Mouse (Mus musculus) myocyte (in vitro differentiated cells): ENCODE results near the gene Fdps. TPM values are rescaled to one million over a fixed set of nuclear protein-coding genes. Genes with fewer than 3 reads are reported as not detected.

Source experiments
- H3K27me3 ChIP-seq: one replicate; pipeline ENCODE4 v1.6.1; 2011; ENCODE audit not compliant: control insufficient read depth, insufficient read depth, insufficient read length
- H3K36me3 ChIP-seq: one replicate; pipeline ENCODE4 v1.6.1; 2011; ENCODE audit not compliant: control insufficient read depth, insufficient read depth
- H3K4me2 ChIP-seq: one replicate; pipeline ENCODE4 v1.6.1; 2011; ENCODE audit warnings: low read depth, control low read depth
- H3K4me3 ChIP-seq: one replicate; pipeline ENCODE4 v1.5.1; 2011; ENCODE audit warnings: mild to moderate bottlenecking, control low read depth, moderate library complexity
- H3K79me2 ChIP-seq: one replicate; pipeline ENCODE4 v1.6.1; 2011; ENCODE audit not compliant: control insufficient read depth, insufficient read depth
- H3ac ChIP-seq: one replicate; pipeline ENCODE4 v1.6.1; 2011; ENCODE audit not compliant: control insufficient read depth, insufficient read length
- CEBPB ChIP-seq: IDR thresholded peaks from 2 replicates; pipeline ENCODE4 v1.6.1; 2011; ENCODE audit warnings: mild to moderate bottlenecking, moderate library complexity; ENCODE audit not compliant: poor library complexity, insufficient read depth, severe bottlenecking
- E2F4 ChIP-seq: IDR thresholded peaks from one replicate; pipeline ENCODE4 v1.6.1; 2011; ENCODE audit warnings: mild to moderate bottlenecking, control low read depth, moderate library complexity; ENCODE audit not compliant: insufficient read depth
- MAX ChIP-seq: IDR thresholded peaks from one replicate; pipeline ENCODE4 v1.6.1; 2011; ENCODE audit warnings: low read depth, mild to moderate bottlenecking, control low read depth
- MYOD1 ChIP-seq, 3 experiments: IDR thresholded peaks; one replicate each; pipeline ENCODE4 v1.6.1; 2011; ENCODE audit warnings: control low read depth in 2 of 3, low read depth in 2 of 3, mild to moderate bottlenecking in 2 of 3, moderate library complexity in 1 of 3; ENCODE audit not compliant: insufficient read length in 2 of 3, control insufficient read depth in 1 of 3
- MYOG ChIP-seq, 3 experiments: IDR thresholded peaks; one replicate each; pipeline ENCODE4 v1.6.1; 2011; ENCODE audit warnings: control low read depth in 2 of 3, low read depth in 2 of 3, mild to moderate bottlenecking in 2 of 3; ENCODE audit not compliant: insufficient read length in 2 of 3, control insufficient read depth in 1 of 3, insufficient read depth in 1 of 3
- POLR2A ChIP-seq: IDR thresholded peaks from one replicate; pipeline ENCODE4 v1.6.1; 2011; ENCODE audit warnings: low read depth, mild to moderate bottlenecking, control low read depth, moderate library complexity; ENCODE audit not compliant: insufficient read length
- POLR2AphosphoS2 ChIP-seq: IDR thresholded peaks from one replicate; pipeline ENCODE4 v1.6.1; 2011; ENCODE audit warnings: low read depth, control low read depth; ENCODE audit not compliant: insufficient read length
- REST ChIP-seq: IDR thresholded peaks from one replicate; pipeline ENCODE4 v1.6.1; 2011; ENCODE audit warnings: mild to moderate bottlenecking, control low read depth, moderate library complexity; ENCODE audit not compliant: insufficient read depth, insufficient read length
- SRF ChIP-seq: IDR thresholded peaks from one replicate; pipeline ENCODE4 v1.6.1; 2011; ENCODE audit warnings: low read depth; ENCODE audit not compliant: control insufficient read depth, insufficient read length
- TCF12 ChIP-seq: IDR thresholded peaks from one replicate; pipeline ENCODE4 v1.6.1; 2011; ENCODE audit warnings: mild to moderate bottlenecking, control low read depth; ENCODE audit not compliant: poor library complexity, insufficient read depth, severe bottlenecking
- TCF3 ChIP-seq: IDR thresholded peaks from one replicate; pipeline ENCODE4 v1.6.1; 2011; ENCODE audit warnings: low read depth, control low read depth; ENCODE audit not compliant: insufficient read length
- USF1 ChIP-seq: IDR thresholded peaks from one replicate; pipeline ENCODE4 v1.6.1; 2011; ENCODE audit warnings: low read depth, mild to moderate bottlenecking, control low read depth, moderate library complexity
- polyA plus RNA-seq: library from polyadenylated mRNA; unstranded; fragments of >200 nt; fragmentation: generic; extraction: Trizol; gene quantifications from one replicate; pipeline ENCODE4 v1.2.1, GENCODE M21; 2012; ENCODE audit warnings: missing spikeins

Fdps gene
- polyA plus RNA-seq, 1 experiment = 863 TPM

DNA sequence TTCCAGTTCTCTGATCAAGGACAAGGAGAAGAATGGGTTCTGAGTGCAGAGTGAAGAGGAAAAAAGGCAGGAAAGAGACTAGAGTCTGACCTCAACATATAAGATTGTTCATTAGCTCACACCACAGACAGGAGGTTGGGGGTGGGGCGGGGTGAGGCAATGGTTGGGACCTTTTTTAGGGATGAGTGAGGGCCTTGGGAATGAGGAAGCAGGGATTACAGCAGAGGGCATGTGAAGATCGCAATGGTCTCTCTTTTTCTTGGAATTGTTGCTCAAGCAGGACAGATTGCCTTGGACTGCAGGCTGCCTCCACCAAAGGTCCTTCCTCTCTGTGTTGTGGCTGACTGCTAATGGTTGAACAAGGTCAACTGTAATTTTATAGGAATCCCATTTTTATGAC, 21.6 kb upstream of the Fdps start:
- Histone ChIP-seq H3K4me2 (no peak overlapping the region), H3ac (no peak overlapping the region), H3K27me3 (peaks cover 17% of the 10 kb centered on the region), H3K79me2 (no peaks in the 10 kb centered on the region), H3K36me3 (no peaks in the 10 kb centered on the region), H3K4me3 (no peak overlapping the region)
- TF ChIP-seq MYOG (IDR thresholded peaks at IDR 0.05; ENCODE audit: control insufficient read depth in 1 of 3, insufficient read depth in 1 of 3, insufficient read length in 2 of 3, low read depth in 2 of 3) (no peak), CEBPB (no peak), POLR2A (no peak), TCF12 (no peak), E2F4 (no peak), USF1 (no peak), MAX (no peak), MYOD1 (IDR thresholded peaks at IDR 0.05; ENCODE audit: control insufficient read depth in 1 of 3, insufficient read length in 2 of 3, low read depth in 2 of 3) (no peak), REST (no peak), TCF3 (no peak), SRF (no peak), POLR2AphosphoS2 (no peak)

DNA sequence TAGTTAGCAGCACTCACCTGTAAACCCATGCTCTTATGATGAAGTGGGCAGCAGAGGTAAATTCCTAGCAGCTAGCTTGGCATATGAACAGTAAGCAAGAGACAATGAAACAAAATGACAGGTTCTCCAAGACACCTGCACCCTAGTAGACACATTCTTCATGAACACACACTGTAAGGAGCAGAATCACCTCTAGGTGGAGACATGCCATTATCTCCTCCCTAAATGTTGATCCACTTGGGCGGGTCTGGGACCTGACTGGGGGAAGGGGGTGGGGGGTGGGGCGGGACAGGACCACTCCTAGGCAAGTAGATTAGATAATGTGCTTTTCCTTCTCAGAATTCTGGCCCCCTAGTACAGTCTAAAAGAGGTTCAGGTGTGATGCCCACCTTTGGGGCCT, 13.8 kb upstream of the Fdps start:
- H3K4me2 ChIP-seq = no peak overlapping the region
- H3K36me3 ChIP-seq = no peaks in the 10 kb centered on the region
- H3K79me2 ChIP-seq = no peaks in the 10 kb centered on the region
- H3ac ChIP-seq = no peak overlapping the region
- peaks cover 6% of the 10 kb centered on the region for H3K27me3 ChIP-seq
- TF ChIP-seq USF1 = no peak
- TF ChIP-seq MYOG (IDR thresholded peaks at IDR 0.05; ENCODE audit: control insufficient read depth in 1 of 3, insufficient read depth in 1 of 3, insufficient read length in 2 of 3, low read depth in 2 of 3) = no peak
- no peak overlapping the region for H3K4me3 ChIP-seq

DNA sequence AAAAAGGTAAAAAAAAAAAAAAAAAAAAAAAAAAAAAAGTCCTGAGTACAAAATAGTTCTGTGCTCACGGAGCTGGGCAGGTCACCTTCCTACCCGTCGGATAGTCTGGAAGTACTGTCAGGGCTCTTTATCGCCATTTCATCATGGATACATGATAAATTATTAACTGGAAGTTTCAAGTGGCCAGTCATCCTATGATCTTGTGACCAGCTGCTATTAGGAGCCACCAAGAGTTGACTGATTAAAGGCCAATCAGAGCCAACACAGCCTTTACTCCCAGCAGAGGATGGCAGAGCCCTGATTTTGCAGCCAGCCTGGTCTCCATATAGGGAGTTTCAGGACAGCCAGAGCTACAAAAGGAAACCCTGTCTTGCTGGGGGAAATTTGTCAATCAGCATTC, 11.3 kb upstream of the Fdps start:
- H3K27me3 ChIP-seq = no peaks in the 10 kb centered on the region
- H3K4me3 ChIP-seq = no peak overlapping the region
- H3K36me3 ChIP-seq = no peaks in the 10 kb centered on the region
- TF ChIP-seq USF1 (no peak), E2F4 (no peak), SRF (no peak), TCF12 (no peak), POLR2AphosphoS2 (no peak), REST (no peak), MAX (no peak), MYOD1 (IDR thresholded peaks at IDR 0.05; ENCODE audit: control insufficient read depth in 1 of 3, insufficient read length in 2 of 3, low read depth in 2 of 3) (no peak), TCF3 (no peak), CEBPB (no peak), MYOG (IDR thresholded peaks at IDR 0.05; ENCODE audit: control insufficient read depth in 1 of 3, insufficient read depth in 1 of 3, insufficient read length in 2 of 3, low read depth in 2 of 3) (no peak), POLR2A (no peak)
- H3K4me2 ChIP-seq = no peak overlapping the region
- no peak overlapping the region for H3ac ChIP-seq
- no peaks in the 10 kb centered on the region for H3K79me2 ChIP-seq

DNA sequence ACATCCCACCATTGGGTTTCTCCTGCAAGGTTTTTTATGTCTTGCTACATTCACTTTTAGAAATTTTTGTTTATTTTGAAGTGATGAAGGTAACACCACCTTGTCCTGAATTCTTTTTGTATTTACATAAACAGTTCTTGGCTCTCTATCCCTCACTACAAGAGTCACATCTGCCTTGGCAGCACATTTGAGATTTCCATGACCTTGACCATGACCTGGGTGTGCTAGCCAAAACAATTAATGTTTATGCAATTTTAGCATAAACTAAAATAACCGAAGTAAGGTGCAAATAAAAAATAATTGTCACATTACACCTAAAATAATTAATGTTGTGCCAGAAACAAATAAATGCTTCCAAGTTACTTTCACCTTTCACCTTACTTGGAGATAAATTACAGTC, 6.4 kb upstream of the Fdps start:
- Histone ChIP-seq H3K36me3 (no peaks in the 10 kb centered on the region), H3K79me2 (no peaks in the 10 kb centered on the region), H3K27me3 (no peaks in the 10 kb centered on the region), H3K4me3 (no peak overlapping the region), H3K4me2 (no peak overlapping the region), H3ac (no peak overlapping the region)
- TF ChIP-seq TCF3 = no peak
- no peak for TF ChIP-seq CEBPB
- TF ChIP-seq E2F4 = no peak
- no peak for TF ChIP-seq TCF12
- no peak for TF ChIP-seq USF1
- TF ChIP-seq MAX = no peak
- TF ChIP-seq MYOD1 (IDR thresholded peaks at IDR 0.05; ENCODE audit: control insufficient read depth in 1 of 3, insufficient read length in 2 of 3, low read depth in 2 of 3) = no peak
- no peak for TF ChIP-seq SRF

DNA sequence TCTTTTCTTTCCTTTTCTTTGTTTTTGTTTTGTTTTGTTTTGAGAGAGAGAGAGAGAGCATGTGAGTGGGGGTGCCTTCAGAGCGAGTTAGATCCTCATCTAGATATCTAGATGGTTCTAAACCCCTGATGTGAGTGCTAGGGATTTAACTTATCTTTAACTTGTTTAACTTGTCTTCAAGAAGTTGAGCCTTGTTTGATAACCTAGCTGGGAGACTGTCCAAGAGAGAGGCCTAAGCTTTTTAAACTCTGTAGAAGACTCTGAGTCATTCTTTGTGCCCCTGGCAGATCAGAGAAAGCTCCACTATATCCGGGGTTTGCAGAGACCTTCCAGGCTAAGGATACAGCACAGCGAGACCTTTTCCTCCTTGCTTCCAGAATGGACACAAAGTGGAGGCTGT, 5.8 kb upstream of the Fdps start:
- no peak overlapping the region for H3ac ChIP-seq
- H3K27me3 ChIP-seq = no peaks in the 10 kb centered on the region
- no peak for TF ChIP-seq REST
- TF ChIP-seq TCF12 = no peak
- TF ChIP-seq CEBPB = no peak
- TF ChIP-seq POLR2A = no peak
- TF ChIP-seq SRF = no peak
- TF ChIP-seq USF1 = no peak
- no peak for TF ChIP-seq E2F4
- TF ChIP-seq MAX = no peak
- no peak for TF ChIP-seq POLR2AphosphoS2
- no peak for TF ChIP-seq TCF3
- TF ChIP-seq MYOD1 (IDR thresholded peaks at IDR 0.05; ENCODE audit: control insufficient read depth in 1 of 3, insufficient read length in 2 of 3, low read depth in 2 of 3) = no peak
- TF ChIP-seq MYOG (IDR thresholded peaks at IDR 0.05; ENCODE audit: control insufficient read depth in 1 of 3, insufficient read depth in 1 of 3, insufficient read length in 2 of 3, low read depth in 2 of 3) = no peak
- no peaks in the 10 kb centered on the region for H3K79me2 ChIP-seq
- no peak overlapping the region for H3K4me2 ChIP-seq
- no peak overlapping the region for H3K4me3 ChIP-seq
- no peaks in the 10 kb centered on the region for H3K36me3 ChIP-seq
